Mouse (Mus musculus) intestine, postnatal 0 days (tissue): Measurements from ENCODE around the gene Olfr1373. TPM values are rescaled to one million over a fixed set of nuclear protein-coding genes. Genes with fewer than 3 reads are reported as not detected.
"Not testable (repeated sequence)": the region's sequence is repeated elsewhere in the genome, so short reads cannot be mapped to it uniquely, and the experiment has no call there.

Experiments used
- ATAC-seq: fragments of 200-750 bp; cut with Nextera tagmentation; 2 replicates; pipeline ENCODE4 v1.8.0; 2017; ENCODE audit warnings: mild to moderate bottlenecking, moderate TSS enrichment, moderate library complexity
- H3K27ac ChIP-seq: fragments of 300-500 bp; sonication (generic); 2 replicates; pipeline ENCODE4 v1.5.1; 2014; ENCODE audit warnings: mild to moderate bottlenecking, low read depth, low read length, moderate library complexity
- H3K27me3 ChIP-seq: fragments of 300-500 bp; sonication (generic); replicated peaks from 2 replicates; pipeline ENCODE4 v1.6.1; 2014; ENCODE audit warnings: low read length, mixed read lengths; ENCODE audit not compliant: control insufficient read depth, insufficient read depth
- H3K36me3 ChIP-seq: fragments of 300-500 bp; sonication (generic); 2 replicates; pipeline ENCODE4 v1.6.1; 2014; ENCODE audit warnings: mild to moderate bottlenecking, moderate library complexity; ENCODE audit not compliant: control insufficient read depth, insufficient read depth
- H3K4me1 ChIP-seq: fragments of 300-500 bp; sonication (generic); replicated peaks from 2 replicates; pipeline ENCODE4 v1.6.1; 2014; ENCODE audit warnings: antibody characterized with exemption, low read length, mixed read lengths; ENCODE audit not compliant: control insufficient read depth, insufficient read depth
- H3K4me2 ChIP-seq: fragments of 300-500 bp; sonication (generic); replicated peaks from 2 replicates; pipeline ENCODE4 v1.6.1; 2014; ENCODE audit warnings: low read depth, mild to moderate bottlenecking, moderate library complexity
- H3K4me3 ChIP-seq: fragments of 300-500 bp; sonication (generic); 2 replicates; pipeline ENCODE4 v1.5.1; 2014; ENCODE audit warnings: low read depth, low read length
- H3K9ac ChIP-seq: fragments of 300-500 bp; sonication (generic); 2 replicates; pipeline ENCODE4 v1.6.1; 2014; ENCODE audit warnings: mild to moderate bottlenecking, low read depth, low read length
- H3K9me3 ChIP-seq: fragments of 300-500 bp; sonication (generic); 2 replicates; pipeline ENCODE4 v1.6.1; 2016; ENCODE audit warnings: mixed run types; ENCODE audit not compliant: control insufficient read depth
- CTCF ChIP-seq: sonication (generic); IDR thresholded peaks from 2 replicates; pipeline ENCODE4 v1.5.1; 2016; ENCODE audit warnings: low read depth, mild to moderate bottlenecking, control low read depth, antibody characterized with exemption, moderate library complexity
- WGBS: fragments of 180-500 bp; shearing (Covaris S2); extraction: QIAGEN DNeasy Blood & Tissue Kit; methylation state at CpG from one replicate; pipeline ENCODE4 v1.1.7; 2014; 5-methylcytosine and 5-hydroxymethylcytosine counted together
- polyA plus RNA-seq: library from polyadenylated mRNA; unstranded; fragments of >200 nt; fragmentation: Nextera tagmentation; extraction: Ambion mirVana; gene quantifications from 2 replicates; pipeline ENCODE4 v1.2.1, GENCODE M21; 2015

Olfr1373 gene
- polyA plus RNA-seq: not detected in 2 replicates

GRCm38 (mm10) chr11:52145428-52145827 lies at the start of gene Olfr1373:
Gene Olfr1373, minus strand, starts transcription at chr11:52145528.
- H3K9ac ChIP-seq, H3K4me1 ChIP-seq, ATAC-seq, H3K4me3 ChIP-seq, H3K36me3 ChIP-seq, H3K4me2 ChIP-seq, H3K9me3 ChIP-seq, H3K27me3 ChIP-seq, H3K27ac ChIP-seq: not testable (repeated sequence)
- WGBS: 75% methylated on average over 1 of the region's 1 CpGs

- not testable (repeated sequence) for H3K27me3 ChIP-seq
These were observed 35.3 kb upstream of the Olfr1373 start for GRCm38 (mm10) chr11:52180651-52181050.

DNA sequence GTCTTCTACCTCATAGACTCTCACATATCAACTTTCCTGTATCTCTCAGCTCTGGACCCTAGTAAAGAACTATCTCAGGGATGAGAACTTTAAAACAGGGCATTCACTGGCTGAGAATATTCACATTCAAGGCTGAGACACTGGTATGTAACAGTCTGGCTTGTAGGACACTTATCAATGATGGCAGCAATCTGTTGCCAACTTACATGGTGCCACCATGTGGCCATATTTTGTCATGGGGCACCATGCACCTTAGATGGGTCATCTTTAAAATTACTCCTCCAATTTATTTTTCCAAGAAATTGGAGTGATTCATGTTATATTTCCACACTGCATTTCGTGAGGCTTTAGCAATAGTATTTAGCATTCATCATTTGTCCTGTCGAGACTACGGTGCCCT lies 34.6 kb upstream of the Olfr1373 start:
- TF ChIP-seq CTCF: peak; percentile 34
- not testable (repeated sequence) for ATAC-seq

More at GRCm38 (mm10) chr11:52180651-52181050, 35.3 kb upstream of the Olfr1373 start:
- not testable (repeated sequence) for ATAC-seq, H3K4me1 ChIP-seq, H3K27ac ChIP-seq, H3K9ac ChIP-seq, H3K4me2 ChIP-seq, H3K36me3 ChIP-seq, H3K4me3 ChIP-seq, H3K9me3 ChIP-seq
- WGBS: 85% methylated on average over 4 of the region's 4 CpGs

DNA sequence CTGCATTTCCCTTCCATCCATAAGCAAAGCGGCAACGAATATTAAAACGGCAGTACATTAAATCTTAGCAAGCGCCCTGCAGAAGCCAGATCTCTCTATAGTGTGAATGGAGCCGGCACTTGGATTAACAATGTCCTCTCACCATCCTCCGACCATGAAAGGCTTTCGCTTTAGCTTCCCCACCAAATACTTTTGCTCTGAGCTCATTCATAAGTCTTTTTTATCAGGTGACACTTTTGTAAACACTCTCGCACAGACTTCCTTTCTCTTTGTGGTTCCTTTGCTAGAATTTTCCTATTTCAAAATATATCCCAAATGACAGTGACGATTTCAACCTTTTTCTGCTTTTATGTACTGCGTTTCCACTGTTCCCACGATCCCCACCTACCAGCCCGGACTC lies 23.1 kb upstream of the Olfr1373 start:
- H3K9me3 ChIP-seq: no peaks in the 10 kb centered on the region
- H3K36me3 ChIP-seq: no peaks in the 10 kb centered on the region
- no peak overlapping the region for H3K27ac ChIP-seq
- peak overlapping the region; percentile 87 for H3K4me2 ChIP-seq
- H3K4me1 ChIP-seq: no peaks in the 10 kb centered on the region
- no peak for TF ChIP-seq CTCF
- H3K4me3 ChIP-seq: peak overlapping the region; percentile 50
- ATAC-seq: no peak
- peaks cover 3% of the 10 kb centered on the region; the same call in 1 of the 2 replicates for H3K27me3 ChIP-seq
- WGBS: 10% methylated on average over 12 of the region's 12 CpGs
- no peak overlapping the region for H3K9ac ChIP-seq

More for the DNA sequence above, 34.6 kb upstream of the Olfr1373 start:
- H3K36me3 ChIP-seq, H3K4me2 ChIP-seq, H3K4me3 ChIP-seq, H3K9me3 ChIP-seq, H3K9ac ChIP-seq, H3K27me3 ChIP-seq, H3K4me1 ChIP-seq, H3K27ac ChIP-seq: not testable (repeated sequence)
- WGBS: no CpG with 5 or more reads among the region's 3 CpGs

- H3K9me3 ChIP-seq, H3K27ac ChIP-seq, H3K27me3 ChIP-seq, H3K36me3 ChIP-seq, H3K4me1 ChIP-seq, H3K9ac ChIP-seq: not testable (repeated sequence)
- WGBS: 0% methylated on average over 29 of the region's 42 CpGs
- ATAC-seq: peak; percentile 43; the same call in 1 of the 2 replicates
- H3K4me2 ChIP-seq: peak overlapping the region; percentile 87
- peak overlapping the region; percentile 50 for H3K4me3 ChIP-seq
These were observed 22.6 kb upstream of the Olfr1373 start for GRCm38 (mm10) chr11:52167901-52168302.

DNA sequence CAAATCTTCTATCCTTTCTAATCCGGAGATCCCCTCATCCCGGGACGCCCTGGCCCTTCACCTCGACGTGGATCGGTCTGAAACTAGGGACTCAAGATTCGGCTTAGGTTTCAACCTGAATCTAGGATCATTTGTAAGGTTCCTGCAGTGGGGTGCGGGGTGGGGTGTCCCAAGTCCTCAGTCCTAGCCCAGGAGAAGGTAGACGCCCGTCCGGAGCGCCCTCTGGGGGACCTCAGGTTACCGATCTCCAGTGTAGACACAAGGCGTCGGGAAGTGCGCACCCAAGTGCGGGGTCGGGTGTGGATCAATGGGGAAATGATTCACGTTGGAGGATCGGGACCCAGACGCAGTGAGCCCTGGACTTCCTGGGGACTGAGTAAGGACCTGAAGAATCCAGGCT lies 21.8 kb upstream of the Olfr1373 start:
- under 1% methylated on average over 21 of the region's 21 CpGs for whole genome bisulfite sequencing
- Histone ChIP-seq H3K4me1 (no peaks in the 10 kb centered on the region), H3K9me3 (no peaks in the 10 kb centered on the region), H3K36me3 (no peaks in the 10 kb centered on the region), H3K4me2 (peak overlapping the region; percentile 87), H3K27ac (no peak overlapping the region), H3K4me3 (peak overlapping the region; percentile 50), H3K27me3 (peaks cover 3% of the 10 kb centered on the region; the same call in 1 of the 2 replicates), H3K9ac (no peak overlapping the region)
- ATAC-seq: 0 out of 2 replicates have a peak, but pooled peaks have one; percentile 16
- peak; percentile 40; the same call in 1 of the 2 replicates for TF ChIP-seq CTCF

- no peaks in the 10 kb centered on the region for H3K36me3 ChIP-seq
- no peak for ATAC-seq
- no peak overlapping the region for H3K4me3 ChIP-seq
- H3K9ac ChIP-seq: no peak overlapping the region
- peaks cover 3% of the 10 kb centered on the region; the same call in 1 of the 2 replicates for H3K27me3 ChIP-seq
- no peaks in the 10 kb centered on the region for H3K4me1 ChIP-seq
- WGBS: 31% methylated on average over 10 of the region's 10 CpGs
- no peak overlapping the region for H3K27ac ChIP-seq
- no peaks in the 10 kb centered on the region for H3K9me3 ChIP-seq
- no peak for TF ChIP-seq CTCF
- H3K4me2 ChIP-seq: no peak overlapping the region
These were observed 18.6 kb upstream of the Olfr1373 start for GRCm38 (mm10) chr11:52163926-52164325.
